Mouse (Mus musculus) hindlimb bud, embryonic 11.5 days (tissue): ENCODE results near the gene Rabif.

Source experiments
- DNase-seq: peaks from one replicate; pipeline ENCODE4 v3.0.0-alpha.2; 2012; ENCODE audit warnings: low read depth, low spot score; ENCODE audit errors: extremely low spot score

Gene Rabif

DNA sequence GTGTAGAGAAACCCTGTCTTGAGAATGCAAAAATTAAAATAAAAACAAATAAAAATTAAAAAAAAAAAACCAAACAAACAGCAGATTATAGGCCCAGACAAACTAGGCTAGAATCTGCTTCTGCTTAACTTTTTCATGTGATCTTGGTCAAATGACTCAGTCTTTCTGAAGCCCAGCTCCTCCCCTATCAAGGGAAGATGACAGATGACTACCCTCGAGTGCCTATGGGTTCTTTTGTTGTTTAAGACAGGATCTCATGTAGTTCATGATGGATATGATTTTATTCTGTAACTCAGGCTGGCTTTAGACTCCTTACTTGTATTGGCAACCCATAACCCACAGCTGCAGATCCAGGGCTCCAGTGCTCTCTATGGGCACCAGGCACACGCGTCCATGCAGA is 57.4 kb downstream of the Rabif start:
- no peak for DNase-seq

DNA sequence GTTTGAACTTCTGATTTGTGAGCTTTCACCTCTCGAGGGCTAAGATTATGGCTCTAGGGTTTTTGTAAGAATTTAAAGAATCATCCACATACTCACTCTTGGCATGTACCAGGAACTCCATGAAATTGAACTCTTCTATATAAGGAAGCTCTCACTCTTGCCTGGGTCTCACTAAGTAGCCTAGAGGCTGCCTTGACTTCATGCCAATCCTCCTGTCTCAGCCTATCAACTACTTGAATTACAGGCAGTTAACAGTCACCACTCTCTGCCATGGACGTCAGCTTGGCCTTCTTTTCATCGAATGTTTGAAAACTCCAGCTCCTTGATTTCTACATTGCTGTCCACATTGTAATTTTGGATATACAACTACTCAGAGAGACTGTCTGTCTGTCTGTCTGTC is 57.9 kb downstream of the Rabif start:
- DNase-seq, result no peak

DNA sequence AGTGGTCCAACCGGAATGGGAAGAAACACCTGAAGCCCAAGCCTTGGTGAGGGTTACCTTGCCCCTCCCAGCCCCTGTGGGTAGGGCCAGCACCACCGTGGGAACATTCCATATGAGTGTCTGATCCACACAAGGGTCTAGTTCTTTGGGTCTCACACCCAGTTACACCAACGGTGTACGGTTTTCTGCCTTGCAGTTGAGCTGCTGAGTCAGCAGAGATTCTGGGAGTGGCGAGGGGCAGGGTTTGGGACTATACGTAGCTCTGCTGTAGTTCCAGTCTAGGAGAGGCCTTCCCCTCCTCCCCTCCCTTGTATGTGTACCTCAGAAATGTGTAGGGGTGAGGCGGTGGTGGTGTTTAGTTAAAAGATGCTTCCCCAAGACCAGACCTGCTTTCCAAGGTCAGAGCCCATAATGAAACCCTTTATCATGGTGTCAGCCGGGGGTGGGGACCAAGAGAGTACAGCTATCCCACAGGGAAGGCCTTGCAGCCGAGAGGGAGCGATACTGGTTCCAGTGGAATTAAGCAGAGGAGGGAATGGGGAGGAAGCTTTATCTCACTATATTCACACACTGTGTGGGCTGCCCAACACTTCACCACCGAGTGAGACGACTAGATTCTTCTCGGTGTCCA is 60.9 kb downstream of the Rabif start:
- DNase-seq, result no peak

DNA sequence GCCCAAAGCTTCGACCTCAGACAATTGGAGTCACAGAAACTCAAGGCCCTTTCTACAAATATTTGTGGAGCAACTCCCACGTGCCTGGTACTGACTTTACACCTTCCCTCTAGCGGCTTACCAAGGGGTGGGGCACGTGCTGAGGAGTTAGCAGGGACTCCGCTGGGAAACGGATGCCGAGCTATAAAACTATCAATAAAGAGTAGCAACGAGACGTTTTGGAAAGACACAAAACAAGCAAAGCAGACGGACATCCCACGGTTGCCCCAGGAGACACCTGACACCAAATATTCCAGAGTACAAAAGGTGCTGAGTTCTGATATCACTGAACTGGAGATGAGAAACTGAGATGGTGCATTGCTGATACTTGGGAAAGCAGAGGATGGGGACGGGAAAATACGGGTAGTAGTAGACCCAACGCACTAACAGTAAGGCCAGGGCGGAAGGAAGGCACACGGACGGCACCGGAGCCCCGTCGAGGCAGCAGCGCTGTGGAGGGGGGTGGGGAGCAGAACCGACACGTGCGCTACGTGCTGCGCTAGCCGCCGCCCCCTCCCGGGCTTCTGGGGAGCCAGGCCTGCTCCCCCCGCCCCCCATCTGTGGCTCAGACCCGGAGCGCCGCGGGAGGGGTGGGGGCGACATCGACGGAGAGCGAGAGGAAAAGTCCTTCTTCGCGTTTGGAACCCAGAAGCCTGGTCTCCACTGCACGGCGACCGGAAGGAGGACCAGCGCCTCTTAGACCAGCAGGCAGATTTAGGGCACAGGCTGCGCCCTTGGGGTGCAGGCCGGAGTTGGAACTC is 61.6 kb downstream of the Rabif start:
- DNase-seq, result no peak

DNA sequence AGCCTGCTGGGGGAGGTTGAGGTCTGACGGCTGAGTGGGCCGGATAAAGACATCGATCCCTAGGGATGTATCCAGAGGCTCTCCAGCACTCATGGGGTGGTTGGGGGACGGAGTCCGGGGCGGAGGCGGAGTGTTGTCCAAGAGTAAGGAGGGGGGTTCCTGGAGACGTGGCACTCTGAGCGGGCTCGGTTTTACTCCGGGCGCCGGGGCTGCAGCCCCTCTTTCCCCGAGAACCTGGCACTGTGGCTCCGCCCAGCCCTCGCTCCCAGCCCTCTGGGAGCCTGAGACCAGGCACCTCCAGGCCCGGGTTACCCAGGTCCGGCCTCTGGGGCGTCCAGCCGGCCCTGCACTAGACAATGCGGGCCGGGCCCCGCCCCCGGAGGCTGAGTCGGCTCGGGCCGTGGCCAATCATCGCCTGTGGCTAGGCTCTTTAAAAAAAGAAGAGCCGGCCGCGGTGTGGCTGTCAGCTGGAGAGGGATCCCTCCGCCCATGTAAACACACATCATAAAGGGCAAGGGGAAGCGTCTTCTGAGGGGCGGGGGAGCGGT is 62.3 kb downstream of the Rabif start:
- DNase-seq, result peak; percentile 62
